Mouse (Mus musculus) liver, embryonic 14.5 days (tissue): Measurements from ENCODE around the gene Gm9837. TPM values are rescaled to one million over a fixed set of nuclear protein-coding genes. Genes with fewer than 3 reads are reported as not detected.

ENCODE experiments used
- ATAC-seq: fragments of 200-750 bp; cut with Nextera tagmentation; 2 replicates; pipeline ENCODE4 v1.8.0; 2017; ENCODE audit warnings: moderate number of reproducible peaks, mild to moderate bottlenecking, moderate library complexity; ENCODE audit not compliant: insufficient read depth
- DNase-seq, 3 experiments: peaks; one replicate each; pipeline ENCODE4 v3.0.0-alpha.2; 2012 to 2013; ENCODE audit warnings: low read depth in 3 of 3, low spot score in 3 of 3
- H3K27ac ChIP-seq: fragments of 300-500 bp; sonication (generic); 2 replicates; pipeline ENCODE4 v1.5.1; 2014; ENCODE audit warnings: moderate library complexity, mild to moderate bottlenecking, control low read depth, inconsistent platforms
- H3K27me3 ChIP-seq: fragments of 300-500 bp; sonication (generic); 2 replicates; pipeline ENCODE4 v1.6.1; 2014; ENCODE audit warnings: mild to moderate bottlenecking, low read length, moderate library complexity; ENCODE audit not compliant: control insufficient read depth, insufficient read depth
- H3K36me3 ChIP-seq: fragments of 300-500 bp; sonication (generic); replicated peaks from 2 replicates; pipeline ENCODE4 v1.6.1; 2014; ENCODE audit warnings: low read depth; ENCODE audit not compliant: control insufficient read depth, insufficient read depth
- H3K4me1 ChIP-seq, 2 experiments: fragments of 200-500 bp in 1 of 2; fragments of 300-500 bp in 1 of 2; sonication (generic) in 1 of 2; replicated peaks; 2 replicates each; pipeline ENCODE4 v1.6.1; 2012 to 2014; ENCODE audit warnings: antibody characterized with exemption in 1 of 2, inconsistent platforms in 1 of 2, low read length in 1 of 2; ENCODE audit not compliant: control insufficient read depth in 2 of 2, insufficient read depth in 2 of 2
- H3K4me2 ChIP-seq: fragments of 300-500 bp; sonication (generic); 2 replicates; pipeline ENCODE4 v1.6.1; 2014; ENCODE audit warnings: low read depth, mild to moderate bottlenecking, control low read depth, moderate library complexity
- H3K4me3 ChIP-seq, 2 experiments: fragments of 200-500 bp in 1 of 2; fragments of 300-500 bp in 1 of 2; sonication (generic) in 1 of 2; 2 replicates each; pipeline ENCODE4 v1.5.1; 2012 to 2014; ENCODE audit warnings: low read depth in 2 of 2, low read length in 2 of 2, mild to moderate bottlenecking in 2 of 2, control low read depth in 1 of 2, inconsistent platforms in 1 of 2, moderate library complexity in 1 of 2; ENCODE audit not compliant: insufficient read depth in 1 of 2
- H3K9ac ChIP-seq: fragments of 300-500 bp; sonication (generic); replicated peaks from 2 replicates; pipeline ENCODE4 v1.6.1; 2014; ENCODE audit warnings: mild to moderate bottlenecking, control low read depth, moderate library complexity
- H3K9me3 ChIP-seq: fragments of 300-500 bp; sonication (generic); 2 replicates; pipeline ENCODE4 v1.6.1; 2016; ENCODE audit warnings: low read length, mixed read lengths; ENCODE audit not compliant: control insufficient read depth
- CTCF ChIP-seq: IDR thresholded peaks from 2 replicates; pipeline ENCODE4 v1.5.1; 2016; ENCODE audit warnings: antibody characterized with exemption, low read depth, control low read depth
- EP300 ChIP-seq: IDR thresholded peaks from 2 replicates; pipeline ENCODE4 v1.6.1; 2016; ENCODE audit warnings: antibody characterized with exemption, low read depth
- WGBS: fragments of 180-500 bp; shearing (Covaris S2); extraction: QIAGEN DNeasy Blood & Tissue Kit; methylation state at CpG from one replicate; pipeline ENCODE4 v1.1.7; 2014; ENCODE audit not compliant: insufficient replicate concordance; 5-methylcytosine and 5-hydroxymethylcytosine counted together
- polyA plus RNA-seq, 2 experiments: library from polyadenylated mRNA; depleted of rRNA in 1 of 2; stranded (reverse) in 1 of 2; unstranded in 1 of 2; fragments of >200 nt; fragmentation: Nextera tagmentation in 1 of 2; extraction: Ambion mirVana in 1 of 2; gene quantifications; 2 replicates each; pipeline versions ENCODE4 v1.2.1 to v1.2.3; 2012 to 2014

Gm9837 gene
- polyA plus RNA-seq, 2 experiments, result not detected

DNA sequence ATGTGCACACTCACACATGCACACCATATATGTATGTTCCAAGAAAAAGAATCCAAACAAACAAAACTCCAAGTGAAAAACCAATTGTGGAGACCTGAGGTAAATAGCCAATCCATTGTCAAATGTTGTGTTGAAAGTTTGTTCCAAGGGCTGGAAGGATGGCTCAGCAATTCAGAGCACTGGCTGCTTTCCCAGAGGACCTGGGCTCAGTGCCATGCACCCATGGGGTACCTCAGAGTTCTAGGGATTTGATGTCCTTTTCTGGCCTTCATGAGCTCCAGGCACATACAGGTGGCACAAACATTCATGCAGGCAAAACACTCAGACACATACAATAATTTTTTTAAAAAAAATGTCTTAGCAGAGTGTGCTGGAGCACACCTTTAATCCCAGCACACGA, 21.8 kb downstream of the Gm9837 start:
- Histone ChIP-seq H3K9ac (no peak overlapping the region), H3K27me3 (peaks cover 3% of the 10 kb centered on the region; the same call in 1 of the 2 replicates), H3K27ac (no peak overlapping the region), H3K4me3 (no peak overlapping the region), H3K4me2 (no peak overlapping the region), H3K36me3 (no peaks in the 10 kb centered on the region), H3K9me3 (no peaks in the 10 kb centered on the region), H3K4me1 (peaks cover 0 to 11% of the 10 kb centered on the region in 2 experiments; a peak in 3 of 4 replicates)
- ATAC-seq (no peak), DNase-seq (no peak)
- 80% methylated on average over 1 of the region's 1 CpGs for WGBS
- no peak for TF ChIP-seq CTCF

DNA sequence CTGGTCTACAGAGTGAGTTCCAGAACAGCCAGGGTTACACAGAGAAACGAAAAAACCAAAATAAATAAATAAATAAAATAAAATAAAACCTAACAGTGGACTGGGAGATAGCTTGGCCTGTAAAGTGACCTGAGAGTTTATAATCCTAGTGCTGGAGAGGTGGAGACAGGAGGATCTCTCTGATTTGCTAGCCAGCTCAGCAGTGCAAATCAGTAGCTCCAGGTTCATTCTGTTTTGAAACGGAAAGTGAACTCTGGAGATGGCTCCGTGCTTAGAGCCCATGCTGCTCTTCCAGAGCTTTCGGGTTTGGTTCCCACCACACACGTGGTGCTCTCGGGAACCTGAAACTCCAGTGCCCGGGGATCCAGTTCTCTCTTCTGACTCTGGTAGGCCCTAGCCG, 22.3 kb downstream of the Gm9837 start:
- ATAC-seq (no peak), DNase-seq (no peak)
- 73% methylated on average over 8 of the region's 8 CpGs for WGBS
- Histone ChIP-seq H3K9ac (no peak overlapping the region), H3K27me3 (peaks cover 3% of the 10 kb centered on the region; the same call in 1 of the 2 replicates), H3K36me3 (no peaks in the 10 kb centered on the region), H3K9me3 (no peaks in the 10 kb centered on the region), H3K4me1 (peaks cover 0 to 11% of the 10 kb centered on the region in 2 experiments; a peak in 3 of 4 replicates), H3K4me2 (no peak overlapping the region), H3K4me3 (no peak overlapping the region), H3K27ac (no peak overlapping the region)
- TF ChIP-seq EP300 (no peak), CTCF (no peak)

DNA sequence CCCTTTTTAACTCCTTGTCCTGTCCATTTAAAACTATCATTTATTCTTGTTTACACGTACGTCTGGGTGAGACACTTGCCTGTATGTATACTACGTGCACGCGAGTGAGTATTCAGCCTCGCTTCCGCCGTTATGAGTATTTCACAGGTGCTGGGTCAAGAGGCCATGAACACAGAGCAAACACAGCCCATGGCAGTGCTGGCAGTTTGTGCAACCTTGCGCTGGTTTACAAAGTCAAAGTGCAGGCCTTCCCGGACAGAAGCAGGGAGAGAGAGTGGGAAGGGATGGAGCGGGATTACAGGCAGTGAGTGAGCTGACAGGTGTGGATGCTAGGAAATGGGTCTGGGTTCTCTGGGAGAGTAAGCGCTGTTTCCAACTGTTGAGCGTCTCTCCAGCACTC, 24.1 kb downstream of the Gm9837 start:
- Histone ChIP-seq H3K27ac (no peak overlapping the region), H3K36me3 (no peaks in the 10 kb centered on the region), H3K4me3 (no peak overlapping the region), H3K4me2 (no peak overlapping the region), H3K9me3 (no peaks in the 10 kb centered on the region), H3K9ac (no peak overlapping the region), H3K27me3 (peaks cover under 1% of the 10 kb centered on the region; the same call in 1 of the 2 replicates), H3K4me1 (peaks cover 0 to 19% of the 10 kb centered on the region in 2 experiments; a peak in 3 of 4 replicates)
- ATAC-seq (0 out of 2 replicates have a peak, but pooled peaks have one; percentile 36), DNase-seq (peak in 1 of 3 experiments; percentile 28)
- TF ChIP-seq EP300 (no peak), CTCF (no peak)
- 81% methylated on average over 13 of the region's 13 CpGs for WGBS

DNA sequence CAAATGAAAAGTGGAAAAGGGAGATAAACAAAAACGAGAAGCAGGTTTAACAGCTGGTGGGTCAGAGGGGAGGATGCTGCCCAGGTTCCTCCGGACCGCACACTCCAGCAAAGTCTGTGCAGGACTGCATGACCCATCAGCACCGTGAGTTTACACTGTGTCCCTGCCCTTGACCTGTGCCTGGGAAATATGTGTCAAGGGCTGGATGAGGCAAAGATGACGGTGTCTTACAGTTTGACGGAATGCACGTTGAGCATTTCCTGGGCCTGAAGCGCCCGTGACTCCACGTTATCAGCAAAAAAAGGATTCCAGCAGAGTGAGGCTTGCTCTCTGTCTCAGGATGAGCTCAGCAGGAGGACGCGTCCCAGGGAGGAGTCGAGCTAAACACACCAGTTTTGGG, 24.7 kb downstream of the Gm9837 start:
- TF ChIP-seq EP300 (no peak), CTCF (no peak)
- H3K9ac ChIP-seq, result no peak overlapping the region
- H3K27ac ChIP-seq, result no peak overlapping the region
- WGBS, result 58% methylated on average over 13 of the region's 13 CpGs
- H3K4me3 ChIP-seq, result no peak overlapping the region
- ATAC-seq (no peak), DNase-seq (no peak)
- H3K4me2 ChIP-seq, result no peak overlapping the region
- H3K36me3 ChIP-seq, result no peaks in the 10 kb centered on the region
- peaks cover 0 to 19% of the 10 kb centered on the region in 2 experiments; a peak in 3 of 4 replicates for H3K4me1 ChIP-seq
- H3K27me3 ChIP-seq, result no peaks in the 10 kb centered on the region; the same call in 1 of the 2 replicates
- no peaks in the 10 kb centered on the region for H3K9me3 ChIP-seq

DNA sequence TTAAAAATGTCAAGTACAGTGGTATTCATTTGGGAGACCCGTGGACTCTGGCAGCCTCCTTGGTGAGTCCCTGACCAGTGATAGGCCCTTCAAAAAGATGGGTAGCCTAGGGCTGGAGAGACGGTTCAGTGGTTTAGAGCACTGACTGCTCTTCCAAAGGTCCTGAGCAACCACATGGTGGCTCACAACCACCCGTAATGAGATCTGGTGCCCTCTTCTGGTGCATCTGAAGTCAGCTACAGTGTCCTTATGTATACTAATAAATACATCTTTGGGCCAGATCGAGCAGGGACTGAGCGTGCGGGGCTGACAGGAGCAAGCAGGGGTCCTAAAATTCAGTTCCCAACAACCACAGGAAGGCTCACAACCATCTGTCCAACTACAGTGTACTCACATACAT, 26.4 kb downstream of the Gm9837 start:
- ATAC-seq (peak; percentile 57; the same call in 1 of the 2 replicates), DNase-seq (no peak)
- Histone ChIP-seq H3K4me2 (no peak overlapping the region), H3K27me3 (no peaks in the 10 kb centered on the region), H3K9ac (no peak overlapping the region), H3K4me3 (no peak overlapping the region), H3K4me1 (peaks cover 0 to 17% of the 10 kb centered on the region in 2 experiments; a peak in 2 of 4 replicates), H3K27ac (no peak overlapping the region), H3K9me3 (no peaks in the 10 kb centered on the region), H3K36me3 (no peaks in the 10 kb centered on the region)
- 14% methylated on average over 6 of the region's 6 CpGs for WGBS
- peak; percentile 85 for TF ChIP-seq CTCF
- no peak for TF ChIP-seq EP300
